Mouse (Mus musculus): ENCODE data around the gene A4galt.

DNA sequence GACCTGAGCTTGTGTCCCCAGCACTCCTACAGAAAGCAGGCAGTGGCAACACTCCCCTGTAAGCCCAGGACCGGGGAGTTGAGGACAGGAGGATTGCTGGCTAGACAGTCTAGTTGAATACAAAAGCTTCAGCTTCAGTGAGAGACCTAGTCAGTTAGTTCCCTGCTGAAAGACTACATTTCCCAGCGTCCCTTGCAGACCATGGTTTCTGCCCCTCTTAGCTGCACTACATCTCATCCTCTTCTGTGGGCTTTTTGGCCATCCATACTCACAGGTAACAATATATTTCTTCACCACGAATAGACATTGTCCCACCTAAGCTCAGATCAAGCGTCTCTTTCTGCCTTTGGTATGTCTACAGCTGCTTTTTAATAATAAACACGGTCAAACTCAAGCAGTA is 30.8 kb upstream of the A4galt start:
- TF ChIP-seq GATA1 (IDR thresholded peaks at IDR 0.05; ENCODE audit: low read length) (no peak), TAL1 (IDR thresholded peaks at IDR 0.05; ENCODE audit: low read length) (no peak)

All from erythroblast, embryonic 14.5 days (primary cell).